Mouse (Mus musculus) natural killer cell, adult 2 months (primary cell): ENCODE results near the gene Hoxc10.

ENCODE experiments used
- DNase-seq, 2 experiments: peaks; one replicate each; pipeline ENCODE4 v3.0.0; 2022; ENCODE audit warnings: low spot score in 2 of 2

Hoxc10 gene

DNA sequence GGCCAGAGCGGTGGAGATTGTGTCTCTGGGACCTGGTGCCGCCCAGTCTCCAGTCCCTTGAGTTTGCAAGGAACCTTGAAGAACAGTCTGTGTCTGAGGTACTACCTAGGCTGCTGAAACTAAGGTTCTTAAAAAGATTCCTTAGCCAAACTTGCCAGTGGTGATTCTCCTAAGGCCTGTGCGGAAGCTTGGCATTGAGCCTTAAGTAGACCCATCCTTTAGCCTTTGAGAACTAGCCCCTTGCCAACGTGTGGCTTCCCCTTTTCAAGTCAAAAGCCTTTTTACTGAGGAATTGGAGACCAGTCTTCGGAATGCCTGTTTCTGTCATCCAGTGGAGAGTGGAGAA, 23.2 kb upstream of the Hoxc10 start:
- no peak for DNase-seq

DNA sequence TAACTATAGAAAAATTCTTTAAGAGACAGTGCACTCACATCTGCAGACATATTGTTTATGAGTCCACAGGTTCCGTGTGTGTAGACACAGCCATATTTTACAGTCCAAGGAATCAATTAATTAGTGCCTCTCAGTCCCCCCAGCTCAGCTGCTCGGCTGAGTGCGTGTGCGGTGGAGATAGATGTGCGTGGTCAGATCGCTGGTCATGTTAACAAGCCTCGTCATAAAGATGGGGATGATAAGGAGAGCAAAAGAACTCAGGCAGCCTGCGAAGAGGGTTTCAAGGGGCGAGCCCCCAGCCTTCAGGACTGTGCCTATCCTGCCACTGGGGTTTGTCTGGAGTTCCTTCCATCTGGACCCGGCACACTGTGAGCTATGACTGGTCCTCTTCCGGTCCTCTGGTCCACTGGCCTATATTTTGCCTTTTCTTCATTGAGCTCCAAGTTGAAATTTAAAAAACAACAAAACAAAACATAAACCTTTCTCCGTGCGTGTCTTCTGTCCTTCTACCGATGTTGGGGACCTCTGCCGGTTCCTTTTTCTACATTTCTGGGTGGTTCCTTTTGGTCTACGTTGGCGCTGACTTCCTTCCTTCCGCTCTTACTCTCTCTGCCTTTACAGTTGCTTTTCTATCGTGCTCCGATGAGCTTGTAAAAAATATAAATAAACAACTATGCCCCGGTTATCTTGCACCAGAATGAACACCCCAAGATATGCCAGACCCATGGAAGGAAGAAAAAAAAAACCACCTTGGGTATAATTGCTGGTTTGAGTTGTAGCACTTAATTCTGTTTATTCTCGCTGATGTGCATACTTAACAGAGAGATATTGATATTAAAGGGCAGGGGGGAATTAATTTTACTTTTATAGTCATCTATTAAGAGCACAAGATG, 21.2 kb upstream of the Hoxc10 start:
- no peak for DNase-seq

DNA sequence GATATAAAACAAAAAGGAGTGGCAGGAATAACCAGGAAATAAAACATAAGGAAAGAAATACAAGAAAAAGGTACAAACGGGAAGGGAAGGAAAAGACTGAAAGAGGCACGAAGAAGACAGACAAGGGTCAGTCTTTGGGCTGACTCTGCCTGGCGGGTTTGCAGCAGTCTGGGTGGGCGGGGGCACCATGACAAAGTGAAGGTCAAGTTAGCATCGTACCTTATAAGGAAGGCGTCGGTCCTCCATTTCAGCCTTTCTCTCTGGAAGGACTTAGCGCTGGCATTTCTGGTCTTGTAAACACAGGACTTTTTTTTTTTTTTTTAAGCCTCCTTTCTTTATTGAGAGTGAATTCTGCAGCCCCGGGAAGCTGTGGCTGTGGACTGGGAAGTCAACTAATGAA, 19.3 kb upstream of the Hoxc10 start:
- DNase-seq: no peak

DNA sequence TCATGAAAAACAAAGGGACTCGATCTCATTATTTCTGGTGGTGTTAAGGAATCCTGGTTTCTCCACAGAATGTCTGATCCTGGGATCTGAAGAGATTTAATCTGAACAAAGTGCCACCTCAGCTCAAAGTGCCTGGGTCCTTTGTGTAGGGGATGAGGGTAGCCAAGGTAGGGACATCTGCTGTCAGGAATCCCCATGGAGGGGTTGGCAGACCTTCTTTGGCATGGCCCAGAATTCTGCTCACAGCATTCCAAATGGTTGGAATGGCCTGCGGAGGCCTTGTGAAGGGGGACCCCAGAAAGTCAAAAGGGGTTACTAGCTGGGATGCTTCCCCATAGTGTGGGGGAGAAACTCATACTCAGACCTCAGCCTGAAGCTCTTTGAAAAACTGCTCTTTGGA, 17.8 kb upstream of the Hoxc10 start:
- no peak for DNase-seq

DNA sequence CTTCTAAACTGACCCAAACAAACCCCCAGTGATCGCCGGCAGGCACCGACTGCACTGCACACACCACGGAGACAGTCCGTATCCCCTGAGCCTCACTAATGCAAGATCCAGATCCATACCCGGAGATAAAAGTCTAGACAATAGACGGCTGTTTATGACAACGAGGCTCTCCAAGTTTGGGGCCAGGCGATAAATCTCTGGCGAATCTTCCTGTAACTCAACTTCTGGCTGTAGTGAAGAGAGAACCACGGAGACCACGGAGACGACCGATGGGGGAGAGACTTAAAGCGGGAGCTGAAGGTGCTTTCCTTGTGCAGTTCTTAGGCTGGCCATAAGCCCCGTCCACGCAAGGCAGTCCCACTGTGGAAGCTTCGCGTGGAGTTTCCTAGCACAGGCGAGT, 16.9 kb upstream of the Hoxc10 start:
- DNase-seq: no peak

DNA sequence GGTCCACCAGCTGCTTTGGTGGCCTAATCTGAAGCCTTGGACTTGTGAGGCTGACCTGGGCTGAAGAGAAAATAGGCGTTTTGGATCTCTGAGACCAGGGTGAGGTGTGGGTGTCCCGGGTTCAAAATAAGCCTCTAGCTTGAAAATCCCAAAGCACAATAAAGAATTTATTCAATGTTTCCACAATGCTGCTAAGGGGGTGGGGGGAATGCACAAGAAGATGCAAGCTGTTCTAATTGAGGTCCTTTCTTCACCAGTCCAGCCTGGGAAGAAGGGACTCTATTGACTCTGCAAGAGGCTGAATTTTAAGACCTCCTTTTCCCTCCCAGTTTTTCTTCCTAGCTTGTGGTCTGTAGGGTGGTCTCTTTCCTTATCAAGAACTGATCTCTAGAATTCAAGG, 15.7 kb upstream of the Hoxc10 start:
- no peak for DNase-seq

DNA sequence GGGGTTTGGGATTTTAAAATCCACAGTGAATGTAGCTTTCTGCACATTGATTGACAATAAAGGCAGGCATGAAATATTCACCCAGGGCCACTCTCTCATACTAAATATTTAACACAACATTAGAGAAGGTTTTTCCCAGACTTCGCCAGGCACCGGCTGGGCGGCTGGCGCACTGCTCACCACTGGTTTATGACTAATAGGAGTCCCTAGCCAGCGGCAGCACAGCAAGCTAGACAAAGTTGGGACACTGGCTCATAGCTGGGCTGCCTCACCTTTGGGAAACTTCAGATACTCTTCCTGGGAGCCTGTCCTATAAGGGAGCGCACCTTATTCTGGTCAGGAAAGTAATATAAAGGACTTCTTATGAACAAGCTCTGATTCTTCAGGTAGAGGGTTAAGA, 13.0 kb upstream of the Hoxc10 start:
- no peak for DNase-seq

DNA sequence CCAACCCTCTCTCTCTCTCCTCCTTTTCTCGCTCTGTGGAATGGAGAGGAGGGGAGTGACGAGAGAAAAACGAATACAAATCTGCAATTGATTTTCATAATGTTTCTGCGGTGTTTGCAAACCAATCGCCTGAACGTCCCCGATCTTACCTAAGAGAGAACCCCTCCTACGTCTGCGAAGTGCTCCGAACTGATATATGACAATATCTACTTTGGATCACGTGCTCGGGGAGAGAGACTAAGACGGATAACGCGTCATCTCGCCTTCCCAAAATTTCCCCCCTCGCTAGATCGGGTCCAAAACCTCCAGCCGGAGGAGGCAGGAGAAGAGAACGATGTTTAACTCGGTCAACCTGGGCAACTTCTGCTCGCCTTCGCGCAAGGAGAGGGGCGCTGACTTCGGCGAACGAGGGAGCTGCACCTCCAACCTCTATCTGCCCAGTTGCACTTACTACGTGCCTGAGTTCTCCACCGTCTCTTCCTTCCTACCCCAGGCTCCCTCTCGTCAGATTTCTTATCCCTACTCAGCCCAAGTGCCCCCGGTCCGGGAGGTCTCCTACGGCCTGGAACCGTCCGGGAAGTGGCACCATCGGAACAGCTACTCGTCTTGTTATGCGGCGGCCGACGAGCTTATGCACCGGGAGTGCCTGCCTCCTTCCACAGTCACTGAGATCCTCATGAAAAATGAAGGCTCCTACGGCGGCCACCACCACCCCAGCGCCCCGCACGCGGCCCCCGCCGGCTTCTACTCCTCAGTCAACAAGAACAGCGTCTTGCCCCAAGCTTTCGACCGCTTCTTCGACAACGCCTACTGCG, 12.2 kb upstream of the Hoxc10 start, which contains the start of gene Hoxc11:
Hoxc11 (plus strand) TSS at position 236 of the 815 bp plus-strand sequence.
- DNase-seq: no peak

DNA sequence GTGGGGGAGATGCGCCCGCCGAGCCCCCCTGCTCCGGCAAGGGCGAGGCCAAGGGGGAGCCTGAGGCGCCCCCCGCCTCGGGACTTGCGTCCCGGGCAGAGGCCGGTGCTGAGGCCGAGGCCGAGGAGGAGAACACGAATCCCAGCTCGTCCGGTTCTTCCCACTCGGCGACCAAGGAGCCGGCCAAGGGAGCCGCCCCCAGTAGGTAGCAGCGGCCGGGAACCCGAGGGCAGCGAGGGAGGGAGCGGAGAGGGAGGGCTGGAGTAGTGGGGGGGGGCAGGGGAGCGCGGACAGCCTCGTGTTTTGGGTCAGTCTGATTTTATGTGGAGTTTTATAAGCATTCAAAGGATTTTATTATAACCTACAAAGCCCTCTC, 11.6 kb upstream of the Hoxc10 start:
- DNase-seq: no peak

DNA sequence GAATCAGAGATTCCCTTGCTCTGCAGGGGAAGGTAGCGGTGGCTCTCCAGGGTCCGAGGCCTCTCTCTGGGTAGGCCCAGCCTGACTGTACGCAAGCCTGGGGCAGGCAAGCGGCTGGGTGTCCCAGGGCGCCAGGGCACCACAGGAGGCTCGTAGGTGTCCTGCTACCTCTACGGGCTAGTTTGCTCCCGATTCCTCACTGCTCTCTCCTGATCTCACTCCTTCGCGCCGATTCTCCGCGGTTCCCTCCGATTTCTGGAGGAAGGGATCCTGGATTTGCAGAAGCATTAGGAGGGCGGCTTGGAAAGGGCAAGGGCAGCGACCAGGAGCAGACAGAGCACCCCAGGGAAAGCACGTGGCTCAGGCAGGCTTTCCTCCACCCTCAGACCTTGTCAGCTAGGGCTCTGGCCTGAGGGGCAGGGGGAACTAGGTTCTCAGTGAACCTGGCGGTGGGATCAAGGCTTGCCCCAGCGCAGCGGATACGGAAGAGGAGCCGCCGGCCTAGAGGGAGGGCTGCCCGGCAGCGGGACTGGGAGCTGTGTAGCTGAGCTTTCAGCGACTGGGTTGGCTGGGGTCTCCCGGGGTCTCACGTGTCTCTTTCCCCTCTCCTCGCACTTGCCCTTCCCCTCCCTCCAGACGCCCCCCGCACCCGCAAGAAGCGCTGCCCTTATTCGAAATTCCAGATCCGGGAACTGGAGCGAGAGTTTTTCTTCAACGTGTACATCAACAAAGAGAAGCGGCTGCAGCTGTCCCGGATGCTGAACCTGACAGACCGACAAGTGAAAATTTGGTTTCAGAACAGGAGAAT, 10.6 kb upstream of the Hoxc10 start:
- DNase-seq: no peak

DNA sequence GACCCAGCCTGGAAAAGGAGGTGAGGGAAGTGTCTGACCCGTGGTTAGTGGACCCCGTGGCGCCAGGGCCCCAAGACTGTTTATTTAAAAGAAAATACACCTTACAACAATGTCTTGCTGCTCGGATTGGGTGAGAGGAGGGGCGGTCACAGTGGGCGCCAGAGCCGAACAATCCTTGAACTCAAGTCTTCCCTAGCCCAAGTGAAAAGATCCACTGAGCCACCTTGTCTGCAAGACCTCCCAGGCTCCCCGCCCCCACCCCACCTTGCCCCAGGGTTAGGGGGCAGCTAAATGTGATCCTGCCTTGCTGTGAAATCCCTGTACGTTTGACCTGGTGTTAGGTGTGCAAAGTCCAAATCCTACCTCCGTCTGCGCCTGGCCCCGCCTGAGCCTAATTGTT, 9.7 kb upstream of the Hoxc10 start:
- DNase-seq: no peak

DNA sequence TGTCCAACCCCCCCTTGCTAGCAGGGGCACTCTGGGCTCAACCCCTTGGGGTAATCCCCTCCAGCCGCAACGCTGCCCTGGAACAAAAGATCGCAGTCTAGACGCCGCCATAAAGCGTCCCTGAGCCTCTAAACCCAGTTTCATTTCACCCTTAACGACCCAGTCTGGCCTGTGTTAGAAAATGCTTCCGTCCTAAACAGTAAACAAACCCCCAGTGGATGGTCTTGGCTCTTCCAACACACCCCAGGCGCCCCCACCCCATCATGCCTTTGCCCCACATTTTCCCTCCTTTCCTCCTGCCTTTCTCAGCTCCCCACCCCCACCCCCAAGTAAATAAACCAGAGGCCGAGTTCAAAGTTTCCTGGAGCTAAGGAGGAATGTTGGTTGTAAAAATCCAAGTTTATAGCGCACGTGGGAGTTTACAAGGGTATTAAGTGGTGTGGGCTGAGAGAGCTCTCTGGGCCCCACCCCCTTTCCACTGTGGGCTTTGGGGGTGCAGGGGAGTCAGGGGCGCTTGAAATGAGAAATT, 6.9 kb upstream of the Hoxc10 start:
- no peak for DNase-seq

DNA sequence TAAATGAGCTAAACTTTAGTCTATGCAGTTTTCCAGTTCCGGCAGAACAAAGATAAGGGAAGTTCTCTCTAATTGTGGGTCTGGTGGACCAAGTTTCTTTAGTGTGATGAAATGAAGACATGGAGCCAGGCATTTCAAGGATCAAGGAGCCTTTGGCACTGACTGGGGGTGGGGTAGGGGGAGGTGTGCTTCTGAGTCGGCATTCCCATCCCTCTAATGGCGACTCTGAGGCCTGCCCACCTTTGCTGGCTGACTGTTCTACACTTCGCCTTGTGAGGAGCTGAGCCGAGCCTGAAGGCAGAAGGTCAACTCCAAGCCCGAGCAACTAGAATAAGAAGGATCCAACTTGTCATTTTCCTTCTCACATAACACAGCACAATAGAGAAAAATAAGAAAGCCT, 4.9 kb upstream of the Hoxc10 start:
- no peak for DNase-seq

DNA sequence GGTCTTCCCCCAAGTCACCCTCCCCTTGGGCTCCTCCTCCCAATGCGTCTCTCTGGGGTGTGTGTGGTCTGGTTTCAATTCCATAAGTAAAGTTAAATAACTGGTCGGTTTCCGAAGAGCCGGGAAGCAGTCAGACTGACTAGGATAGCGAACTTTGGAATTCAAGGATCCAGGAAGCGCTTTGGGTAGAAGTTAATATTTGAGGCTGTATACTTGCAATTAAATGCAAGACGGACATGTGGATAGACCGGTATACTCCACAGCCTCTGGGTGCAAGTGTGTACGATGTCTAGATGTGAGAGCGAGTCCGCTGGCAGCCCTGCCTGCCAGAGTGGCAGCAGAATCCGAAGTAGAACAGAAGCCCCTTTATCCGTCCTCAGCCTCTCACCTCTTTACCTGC, 4.1 kb upstream of the Hoxc10 start:
- DNase-seq: no peak

DNA sequence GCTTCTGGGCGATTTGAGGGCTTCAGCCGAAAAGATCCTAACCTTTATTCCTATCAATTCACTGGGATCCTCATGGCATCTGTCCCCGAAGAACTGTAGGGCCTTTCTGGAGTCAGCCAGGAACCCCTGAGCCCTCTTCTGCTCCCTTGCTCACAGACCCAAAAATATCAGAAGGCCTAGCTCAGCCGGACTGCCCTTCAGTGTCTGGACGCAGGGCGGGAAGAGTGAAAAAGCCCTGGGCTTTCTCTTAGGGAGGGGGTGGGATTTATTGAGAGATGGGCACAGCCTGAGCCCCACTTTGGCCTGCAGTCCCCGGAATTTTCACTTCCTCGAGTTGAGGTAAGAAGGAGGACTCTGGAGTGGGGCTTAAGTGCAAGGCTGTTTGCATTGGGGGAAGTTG, 3.3 kb upstream of the Hoxc10 start:
- no peak for DNase-seq

DNA sequence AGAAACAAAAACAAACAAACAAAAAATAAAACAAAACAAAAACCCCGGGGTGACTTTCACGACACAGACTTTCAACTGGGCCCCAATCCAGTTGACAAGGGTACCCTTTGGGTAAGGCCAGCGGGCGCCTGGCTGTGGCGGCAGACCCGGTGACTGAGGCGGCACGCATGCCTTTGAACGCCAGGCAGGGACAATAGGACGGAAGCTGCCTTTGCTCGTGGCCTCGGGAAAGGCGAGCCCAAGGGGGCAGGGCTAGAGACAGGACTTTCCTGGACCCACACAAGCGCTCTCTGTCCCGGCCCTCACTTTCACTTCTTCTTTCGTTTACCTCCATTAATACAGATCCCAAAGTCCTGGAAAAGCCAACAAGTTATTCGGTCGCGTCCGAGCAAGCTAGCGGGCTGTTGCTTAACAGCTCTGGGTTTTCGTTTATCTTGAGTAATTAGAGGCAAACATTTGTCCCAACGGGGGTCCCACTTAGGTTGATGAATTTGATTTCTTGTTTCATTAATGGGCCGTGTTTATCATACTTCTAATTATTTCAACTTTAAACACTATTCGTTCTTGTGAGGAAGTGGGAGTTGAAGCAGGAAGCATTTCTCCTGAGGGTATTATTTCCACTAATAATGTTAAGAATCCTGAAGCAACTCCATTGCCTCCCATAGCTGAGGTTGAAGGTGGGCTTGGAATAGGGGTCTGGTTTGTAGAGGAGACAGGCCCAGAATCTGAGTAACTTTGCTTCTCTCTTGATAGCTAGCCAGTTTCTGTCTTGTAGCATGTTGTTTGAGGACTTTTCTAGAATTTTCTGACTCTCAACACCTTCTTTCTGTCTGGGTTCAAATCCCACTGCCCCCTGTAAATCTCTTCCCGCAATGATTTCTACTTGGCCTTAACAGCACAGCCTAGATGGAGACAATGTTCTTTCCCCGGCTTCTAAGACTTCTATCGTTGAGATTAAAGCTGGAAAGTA, 2.6 kb upstream of the Hoxc10 start:
- DNase-seq: no peak

DNA sequence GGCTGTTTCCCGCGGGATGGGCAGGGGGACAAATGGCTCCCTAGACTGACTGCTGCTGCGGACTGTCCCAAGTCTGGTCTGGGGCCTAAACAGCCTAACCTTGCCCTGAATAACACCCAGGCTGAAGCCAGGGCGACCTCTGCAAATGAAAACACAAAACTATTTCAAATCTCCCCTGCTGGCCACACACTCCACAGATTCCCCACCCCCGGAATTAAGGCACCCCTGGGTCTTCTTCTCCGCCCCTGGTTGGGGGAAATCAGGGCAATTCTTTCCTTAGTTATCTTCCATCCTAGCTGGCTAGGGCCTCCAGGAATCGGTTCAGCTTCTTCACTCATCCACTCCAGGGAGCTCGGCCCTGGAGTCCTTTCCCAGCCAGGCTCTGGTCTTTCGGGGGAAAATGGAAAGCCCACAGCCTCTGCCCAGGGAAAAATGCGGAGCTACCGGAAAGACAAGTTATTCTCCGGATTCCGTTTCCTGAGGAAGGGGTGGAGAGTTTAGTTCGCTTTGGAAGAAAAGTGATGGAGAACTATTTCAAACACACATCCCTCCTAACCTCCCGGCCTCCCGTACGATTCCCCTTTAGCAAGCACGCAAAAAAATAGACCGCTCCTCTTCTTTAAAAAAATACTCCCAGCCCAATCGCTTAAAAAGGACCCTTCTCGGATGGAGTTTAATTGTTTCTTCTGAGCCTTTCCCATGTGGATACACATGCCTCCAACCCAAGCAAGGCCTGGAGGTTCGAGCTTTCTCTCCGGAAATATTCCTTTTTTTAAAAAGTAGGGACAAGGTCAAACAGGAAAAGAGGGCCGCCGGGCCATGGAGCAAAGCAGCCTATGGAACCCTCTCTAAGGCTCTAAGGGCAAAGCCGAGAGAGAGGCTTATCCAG, 1.3 kb upstream of the Hoxc10 start:
- DNase-seq: no peak

DNA sequence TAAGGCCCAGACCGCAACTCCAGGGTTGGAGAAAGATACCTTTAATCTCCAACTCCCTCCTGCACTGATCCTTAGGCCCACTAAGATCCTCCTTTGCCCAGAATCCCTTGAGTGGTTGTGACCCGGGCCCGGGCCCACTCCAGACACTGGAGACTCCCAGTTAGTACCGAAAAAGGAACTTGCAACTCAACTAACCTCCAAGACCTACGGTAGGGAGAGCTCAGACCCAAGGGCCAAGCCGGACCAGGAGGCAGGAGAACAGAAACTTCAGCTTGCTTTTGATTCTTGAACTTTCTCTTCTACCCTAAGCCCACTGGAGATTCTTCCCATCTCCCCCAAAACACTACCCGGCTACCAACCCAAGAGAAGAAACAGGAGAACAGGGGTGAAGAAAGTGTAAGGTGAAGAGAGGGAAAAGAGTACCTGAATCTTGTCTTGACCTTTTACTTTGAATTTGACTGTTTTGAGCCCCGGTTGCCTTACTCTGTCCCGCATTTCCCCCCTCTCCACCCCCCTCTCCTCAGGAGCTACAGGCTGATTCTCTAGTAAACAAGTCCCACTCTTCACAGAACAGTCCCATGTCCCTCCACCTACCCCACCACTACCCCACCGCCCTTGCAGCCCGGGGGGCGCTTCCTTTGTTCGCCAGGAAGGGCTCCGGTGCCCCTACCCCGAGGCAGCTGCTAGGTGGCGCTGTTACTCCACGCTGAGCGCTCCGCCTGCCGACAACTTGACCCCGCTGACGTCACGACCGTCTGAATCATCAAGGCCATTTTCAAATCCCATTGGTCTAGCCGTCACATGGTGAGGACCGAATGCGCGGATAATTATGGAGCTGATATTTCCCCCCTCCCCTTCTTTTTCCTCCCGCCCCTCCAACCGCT, 462 bp upstream of the Hoxc10 start:
- DNase-seq: peak; percentile 84 to 87

DNA sequence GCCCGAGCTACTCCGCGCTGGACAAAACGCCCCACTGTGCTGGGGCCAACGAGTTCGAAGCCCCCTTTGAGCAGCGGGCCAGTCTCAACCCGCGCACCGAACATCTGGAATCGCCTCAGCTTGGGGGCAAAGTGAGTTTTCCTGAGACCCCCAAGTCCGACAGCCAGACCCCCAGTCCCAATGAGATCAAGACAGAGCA, 615 bp downstream of the Hoxc10 start, which contains the start of gene Hoxc5:
Hoxc5 (plus strand) TSS at position 132 of the 199 bp plus-strand sequence.
- DNase-seq: no peak
